Mouse (Mus musculus) olfactory bulb, adult 2 months (tissue): ENCODE measurements around the gene Cdk17. TPM values are rescaled to one million over a fixed set of nuclear protein-coding genes. Genes with fewer than 3 reads are reported as not detected.

ENCODE experiments used
- H3K27ac ChIP-seq: fragments of 200-500 bp; 2 replicates; pipeline ENCODE4 v1.5.1; 2012; ENCODE audit warnings: low read depth, low read length; ENCODE audit not compliant: insufficient read depth
- H3K4me1 ChIP-seq: fragments of 200-500 bp; 2 replicates; pipeline ENCODE4 v1.6.1; 2012; ENCODE audit warnings: low read length; ENCODE audit not compliant: control insufficient read depth, insufficient read depth
- H3K4me3 ChIP-seq: fragments of 200-500 bp; 2 replicates; pipeline ENCODE4 v1.5.1; 2012; ENCODE audit warnings: mild to moderate bottlenecking, low read depth, low read length, moderate library complexity; ENCODE audit not compliant: insufficient read depth
- CTCF ChIP-seq: fragments of 200-500 bp; IDR thresholded peaks from 2 replicates; pipeline ENCODE4 v1.5.1; 2012; ENCODE audit warnings: low read depth, mild to moderate bottlenecking, low read length, moderate library complexity; ENCODE audit not compliant: insufficient read depth
- POLR2A ChIP-seq: fragments of 200-500 bp; IDR thresholded peaks from 2 replicates; pipeline ENCODE4 v1.6.1; 2012; ENCODE audit warnings: mild to moderate bottlenecking, low read depth, low read length, moderate library complexity; ENCODE audit not compliant: insufficient read depth
- WGBS: fragments of 180-500 bp; shearing (Covaris S2); methylation state at CpG from one replicate; pipeline ENCODE4 v1.1.7; 2018; 5-methylcytosine and 5-hydroxymethylcytosine counted together
- polyA plus RNA-seq: library from polyadenylated mRNA; stranded (reverse); fragments of >200 nt; gene quantifications from 2 replicates; pipeline ENCODE4 v1.2.4, GENCODE M21; 2012; ENCODE audit warnings: low replicate concordance; ENCODE audit not compliant: missing spikeins, insufficient read depth, insufficient read length

Gene Cdk17
- polyA plus RNA-seq, 1 experiment = 158 TPM

DNA sequence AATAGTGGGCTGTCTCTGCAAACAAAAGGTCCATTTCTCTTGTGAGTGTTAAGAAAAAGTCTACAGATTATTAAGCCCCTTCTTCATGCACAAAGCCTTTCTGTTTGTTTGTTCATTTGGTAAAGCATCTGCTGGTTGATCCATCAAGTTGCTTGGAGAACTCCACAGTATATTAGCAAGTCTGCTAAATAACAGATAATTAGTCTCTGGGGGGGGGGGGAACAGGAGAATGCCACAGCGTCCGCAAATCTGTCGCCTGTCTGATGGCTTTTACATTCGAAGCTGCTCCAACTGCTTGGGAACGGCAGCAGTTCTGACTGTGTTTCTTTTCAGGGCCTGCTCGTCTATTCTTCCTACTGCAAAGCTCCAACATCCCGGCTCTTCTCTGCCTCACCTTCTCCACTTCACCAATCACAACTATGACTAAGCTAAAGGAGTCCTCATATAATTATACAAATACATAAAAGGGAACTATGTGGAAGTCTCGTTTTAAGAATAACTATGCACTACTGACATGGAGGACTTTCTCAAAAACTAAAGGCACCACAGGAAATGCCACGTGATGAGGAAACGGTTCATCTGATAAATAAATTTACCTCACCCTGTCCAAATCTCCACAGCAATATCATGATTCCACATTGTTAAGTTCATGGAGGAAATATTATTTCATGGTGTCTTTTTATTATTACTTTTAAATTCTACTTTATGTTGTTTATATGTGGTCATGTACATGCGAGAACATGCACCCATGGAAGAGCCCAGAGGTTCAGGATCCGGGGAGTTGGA lies 38.1 kb upstream of the Cdk17 start:
- peaks cover 6% of the 10 kb centered on the region for H3K4me1 ChIP-seq
- no peak overlapping the region for H3K4me3 ChIP-seq
- 45% methylated on average over 12 of the region's 12 CpGs for WGBS
- no peak overlapping the region for H3K27ac ChIP-seq
- no peak for TF ChIP-seq POLR2A
- no peak for TF ChIP-seq CTCF

DNA sequence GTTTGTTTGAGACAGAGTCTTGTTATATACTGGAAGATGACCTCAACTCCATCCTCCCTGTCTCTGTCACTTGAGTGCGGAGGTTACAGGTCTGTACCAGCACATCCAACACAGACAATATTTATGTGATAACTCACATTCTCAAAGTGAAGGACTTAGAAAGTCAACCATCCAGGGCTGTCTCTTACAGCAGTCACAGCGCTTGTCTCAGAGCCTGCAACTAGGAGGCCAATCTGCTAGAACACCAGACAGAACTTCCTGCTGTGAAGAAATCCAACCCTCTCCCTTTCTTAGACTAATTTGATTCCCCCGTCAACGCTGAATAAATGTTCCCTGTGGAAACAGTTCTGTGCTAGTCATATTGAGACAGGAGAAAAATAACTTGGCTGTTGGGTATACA lies 37.4 kb upstream of the Cdk17 start:
- 59% methylated on average over 4 of the region's 4 CpGs for WGBS
- Histone ChIP-seq H3K27ac (no peak overlapping the region), H3K4me1 (peaks cover 8% of the 10 kb centered on the region), H3K4me3 (no peak overlapping the region)
- TF ChIP-seq POLR2A = no peak
- no peak for TF ChIP-seq CTCF

DNA sequence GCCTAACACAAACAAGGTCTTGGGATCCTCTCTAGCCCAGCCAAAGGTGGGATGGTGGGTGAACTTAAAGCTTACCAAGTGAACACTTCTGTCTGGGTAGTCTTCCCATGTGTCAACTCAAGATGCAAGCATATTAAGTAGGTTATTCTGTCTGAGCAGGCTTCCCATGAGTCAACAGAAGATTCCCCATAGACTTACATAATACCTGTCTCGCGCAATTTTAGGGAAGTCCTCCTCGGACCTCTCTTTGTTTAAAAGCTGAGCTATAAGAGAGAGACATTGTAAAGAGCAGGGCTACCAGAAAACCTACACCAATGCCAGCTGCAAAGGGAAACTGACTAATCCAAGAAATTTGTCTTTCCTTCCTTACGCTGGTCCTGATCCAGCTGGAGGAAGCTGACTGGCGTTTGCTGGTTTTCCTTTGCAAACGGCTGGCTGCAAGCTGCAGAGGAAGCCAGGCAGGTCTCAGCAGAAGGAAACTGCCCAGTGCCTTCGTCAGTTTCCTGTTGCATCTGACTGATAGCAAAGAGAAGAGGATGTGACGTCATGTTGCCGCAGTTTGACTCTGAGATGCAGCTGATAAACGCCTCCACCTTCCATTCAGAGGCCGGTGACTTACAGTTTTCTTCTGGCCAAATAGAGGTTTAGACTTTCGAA lies 36.6 kb upstream of the Cdk17 start:
- Histone ChIP-seq H3K27ac (no peak overlapping the region), H3K4me1 (peaks cover 11% of the 10 kb centered on the region), H3K4me3 (no peak overlapping the region)
- WGBS = 56% methylated on average over 12 of the region's 12 CpGs
- no peak for TF ChIP-seq POLR2A
- no peak for TF ChIP-seq CTCF

DNA sequence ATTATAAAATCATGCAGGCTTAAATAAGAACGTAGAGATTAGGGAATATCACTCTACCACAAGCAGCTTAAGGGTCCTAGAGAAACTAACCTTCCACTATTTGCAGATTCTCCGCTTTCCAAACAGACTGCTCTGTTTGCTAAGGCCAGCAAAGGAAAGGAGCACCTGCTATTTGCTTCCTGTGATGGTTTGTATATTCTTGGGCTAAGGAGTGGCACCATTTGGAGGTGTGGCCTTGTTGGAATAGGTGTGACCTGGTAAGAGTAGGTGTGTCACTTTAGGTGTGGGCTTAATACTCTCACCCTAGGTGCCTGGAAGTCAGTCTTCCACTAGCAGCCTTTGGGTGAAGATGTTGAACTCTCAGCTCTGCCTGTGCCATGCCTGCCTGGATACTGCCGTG lies 34.6 kb upstream of the Cdk17 start:
- no peak overlapping the region for H3K4me3 ChIP-seq
- peaks cover 14% of the 10 kb centered on the region for H3K4me1 ChIP-seq
- no peak overlapping the region for H3K27ac ChIP-seq
- TF ChIP-seq POLR2A = no peak
- no peak for TF ChIP-seq CTCF
- 88% methylated on average over 3 of the region's 3 CpGs for WGBS

DNA sequence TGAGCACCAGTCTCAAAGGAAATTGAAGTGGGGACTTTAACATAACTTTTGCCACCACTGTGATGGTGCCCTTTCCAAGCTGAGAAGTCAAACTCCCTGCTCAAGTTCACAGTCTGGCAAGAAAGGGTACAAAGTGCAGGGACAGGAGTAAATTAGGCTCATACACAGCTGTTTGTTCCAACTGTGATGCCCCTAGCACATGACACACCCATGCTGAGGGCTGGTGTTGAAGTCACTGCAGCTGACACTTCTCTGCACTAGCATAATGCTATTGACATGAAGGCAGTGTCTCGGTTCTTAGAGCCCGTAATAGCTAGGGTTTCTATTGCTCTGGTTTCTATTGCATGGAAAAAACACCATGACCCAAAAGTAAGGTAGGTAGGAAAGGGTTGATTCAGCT lies 32.1 kb upstream of the Cdk17 start:
- Histone ChIP-seq H3K4me1 (peaks cover 11% of the 10 kb centered on the region), H3K27ac (peak overlapping the region; percentile 78), H3K4me3 (no peak overlapping the region)
- no peak for TF ChIP-seq POLR2A
- TF ChIP-seq CTCF = no peak
- WGBS = 49% methylated on average over 2 of the region's 2 CpGs

DNA sequence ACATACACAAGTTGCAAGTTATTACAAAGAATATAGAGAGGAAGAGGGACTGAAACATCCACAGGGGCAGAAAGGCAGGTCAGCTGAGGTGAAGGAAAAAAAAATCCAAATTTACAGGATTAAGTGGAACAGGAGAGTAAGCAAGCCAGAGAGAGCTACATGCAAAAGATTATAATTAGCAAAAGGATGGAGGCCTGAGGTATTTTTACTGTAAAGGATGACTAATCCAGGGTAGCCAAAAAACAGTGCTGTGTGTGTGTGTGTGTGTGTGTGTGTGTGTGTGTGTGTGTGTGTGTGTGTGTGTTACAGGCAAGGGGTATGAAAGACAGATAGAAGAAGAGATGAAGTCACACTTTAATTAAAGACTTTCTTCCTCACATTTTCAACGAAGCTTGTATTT lies 31.3 kb upstream of the Cdk17 start:
- WGBS = 22% methylated on average over 1 of the region's 1 CpGs
- TF ChIP-seq POLR2A (no peak), CTCF (no peak)
- H3K4me3 ChIP-seq = no peak overlapping the region
- peaks cover 9% of the 10 kb centered on the region for H3K4me1 ChIP-seq
- H3K27ac ChIP-seq = peak overlapping the region; percentile 78

DNA sequence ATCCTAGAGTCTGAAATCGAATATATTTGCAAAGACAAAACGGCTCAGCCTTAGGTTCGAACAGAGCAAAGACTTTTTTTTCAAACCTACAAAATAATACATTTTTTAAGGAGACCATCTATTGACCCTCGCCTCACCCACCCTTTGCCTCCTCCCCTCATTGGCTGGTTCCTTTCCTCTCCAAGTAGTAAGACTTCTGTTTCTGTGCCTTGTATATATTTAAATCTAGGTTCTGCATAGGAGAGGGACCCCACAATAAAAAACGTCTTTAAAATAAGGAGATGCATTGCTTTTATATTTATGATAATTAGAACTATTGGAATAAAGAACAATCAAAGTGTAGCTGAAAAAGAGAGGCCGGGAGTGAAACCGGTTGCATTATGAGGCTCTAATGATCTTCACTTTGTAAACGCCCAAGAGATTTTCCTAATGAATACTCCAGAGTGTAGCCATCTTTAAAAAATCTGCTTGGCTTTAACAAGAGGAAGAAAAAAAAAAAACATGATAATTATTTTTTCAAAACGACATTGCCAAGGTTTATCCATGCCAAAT lies 30.7 kb upstream of the Cdk17 start:
- WGBS = 31% methylated on average over 9 of the region's 9 CpGs
- peak overlapping the region; percentile 80; the same call in 1 of the 2 replicates for H3K27ac ChIP-seq

DNA sequence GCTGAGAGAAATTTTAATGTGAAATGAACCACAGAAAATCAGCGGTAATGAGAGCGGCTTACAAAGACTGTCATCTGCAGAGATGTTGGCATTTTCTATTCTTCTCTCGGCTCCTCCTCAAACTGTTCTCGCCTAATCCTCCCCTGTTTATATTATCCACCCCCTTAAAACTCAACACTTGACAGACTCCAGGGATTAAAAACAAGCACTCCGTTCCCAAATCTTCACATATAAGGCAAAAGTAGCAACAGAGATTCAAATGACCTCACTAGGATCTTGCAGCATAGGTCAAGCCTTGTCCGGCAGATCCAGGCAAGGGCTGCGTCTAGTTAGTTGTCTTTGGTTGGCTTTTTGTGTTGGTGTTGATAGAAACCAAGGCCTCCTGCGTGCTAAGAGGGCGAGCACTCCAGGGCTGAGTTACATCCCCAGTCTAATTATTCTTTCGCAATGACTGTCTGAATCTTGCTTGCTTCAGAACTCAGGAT lies 30.2 kb upstream of the Cdk17 start:
- H3K27ac ChIP-seq = peak overlapping the region; percentile 80
- TF ChIP-seq POLR2A = no peak
- H3K4me3 ChIP-seq = no peak overlapping the region
- 31% methylated on average over 10 of the region's 10 CpGs for WGBS
- peaks cover 8% of the 10 kb centered on the region for H3K4me1 ChIP-seq

More for the DNA sequence above, 30.7 kb upstream of the Cdk17 start:
- peaks cover 8% of the 10 kb centered on the region for H3K4me1 ChIP-seq
- TF ChIP-seq CTCF = no peak
- no peak for TF ChIP-seq POLR2A
- H3K4me3 ChIP-seq = no peak overlapping the region
